Mouse (Mus musculus) right cerebral cortex, postnatal 36 days (tissue): ENCODE measurements around the gene Scap.
"Not testable (repeated sequence)": the region's sequence is repeated elsewhere in the genome, so short reads cannot be mapped to it uniquely, and the experiment has no call there.

ENCODE experiments used
- DNase-seq, 2 experiments: peaks; one replicate each; pipeline ENCODE4 v3.0.0; 2022; ENCODE audit warnings: low spot score in 2 of 2, mixed read lengths in 1 of 2

Scap gene

DNA sequence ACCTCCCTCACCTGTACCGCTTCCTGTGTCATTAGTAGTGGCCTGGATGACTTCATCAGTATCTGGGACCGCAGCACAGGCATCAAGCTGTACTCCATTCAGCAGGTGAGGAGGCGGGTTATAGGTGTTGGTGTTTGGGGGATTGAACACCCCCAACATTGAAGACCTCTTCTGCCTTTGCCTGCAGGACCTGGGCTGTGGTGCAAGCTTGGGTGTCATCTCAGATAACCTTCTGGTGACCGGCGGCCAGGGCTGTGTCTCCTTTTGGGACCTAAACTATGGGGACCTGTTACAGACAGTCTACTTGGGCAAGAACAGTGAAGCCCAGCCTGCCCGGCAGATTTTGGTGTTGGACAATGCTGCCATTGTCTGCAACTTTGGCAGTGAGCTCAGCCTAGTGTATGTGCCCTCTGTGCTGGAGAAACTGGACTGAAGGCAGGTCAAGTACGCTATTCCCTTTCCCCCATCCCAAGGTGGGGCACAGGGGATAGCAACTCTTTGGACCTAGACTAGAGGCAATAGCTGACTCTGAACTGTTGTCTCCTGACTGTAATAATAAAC lies 51.4 kb downstream of the Scap start:
- no peak for DNase-seq

DNA sequence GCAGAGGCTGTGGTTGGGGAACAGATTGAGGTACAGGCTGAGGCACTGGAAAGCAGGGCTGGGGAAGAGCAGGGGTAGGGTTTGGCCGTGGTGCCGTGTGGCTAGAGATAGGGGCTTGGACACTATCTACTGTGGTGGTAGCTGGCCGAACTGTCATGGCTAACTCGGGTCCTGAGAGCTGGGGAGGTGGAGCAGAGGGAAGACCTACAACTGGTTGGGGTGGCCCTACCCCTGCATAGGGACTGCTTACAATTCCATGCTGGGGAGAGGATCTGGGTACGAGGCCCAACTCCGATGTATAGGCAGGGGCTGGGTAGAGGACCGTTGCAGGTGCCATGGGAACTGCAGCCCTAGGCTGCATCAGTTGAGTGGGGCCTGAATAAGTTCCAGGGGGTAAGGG lies 54.9 kb downstream of the Scap start:
- no peak for DNase-seq

DNA sequence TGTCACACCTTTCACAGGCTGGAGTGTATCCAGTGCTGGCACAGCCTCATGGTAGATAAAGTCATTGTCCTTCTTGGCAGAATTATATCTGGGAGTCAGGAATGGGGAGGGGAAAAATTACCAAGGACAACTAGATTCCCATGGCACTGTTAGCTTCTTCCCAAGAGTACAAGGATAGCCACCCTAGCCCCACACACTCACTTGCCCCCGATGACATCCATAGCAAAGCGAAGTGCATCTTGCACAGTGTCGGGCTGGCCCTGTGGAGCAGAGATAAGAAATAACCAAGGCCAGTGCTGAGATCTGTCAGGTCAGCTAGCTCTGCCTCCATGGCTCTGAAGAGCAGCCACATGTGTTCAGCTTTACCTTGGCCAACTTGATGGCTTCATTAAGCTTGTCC lies 57.8 kb downstream of the Scap start:
- DNase-seq, result no peak

DNA sequence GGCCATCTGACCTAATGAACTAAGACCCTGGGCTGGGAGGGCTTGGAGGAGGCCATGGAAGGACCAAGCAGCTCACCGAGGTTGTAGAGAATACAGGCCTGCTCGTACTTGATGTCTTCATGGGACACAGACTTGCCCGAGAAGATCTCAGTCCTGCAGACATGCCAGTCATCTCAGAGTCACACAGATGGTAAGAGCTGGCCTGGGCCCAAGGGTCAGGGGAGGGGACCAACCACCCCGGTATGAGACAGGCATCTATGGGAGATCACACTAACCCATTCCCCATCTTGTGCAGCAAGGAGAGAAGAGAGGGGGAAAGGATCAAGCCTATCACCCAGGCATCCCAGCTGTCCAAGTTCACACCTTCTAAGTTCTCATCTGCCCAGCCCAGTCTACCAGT lies 60.2 kb downstream of the Scap start:
- DNase-seq, result no peak

DNA sequence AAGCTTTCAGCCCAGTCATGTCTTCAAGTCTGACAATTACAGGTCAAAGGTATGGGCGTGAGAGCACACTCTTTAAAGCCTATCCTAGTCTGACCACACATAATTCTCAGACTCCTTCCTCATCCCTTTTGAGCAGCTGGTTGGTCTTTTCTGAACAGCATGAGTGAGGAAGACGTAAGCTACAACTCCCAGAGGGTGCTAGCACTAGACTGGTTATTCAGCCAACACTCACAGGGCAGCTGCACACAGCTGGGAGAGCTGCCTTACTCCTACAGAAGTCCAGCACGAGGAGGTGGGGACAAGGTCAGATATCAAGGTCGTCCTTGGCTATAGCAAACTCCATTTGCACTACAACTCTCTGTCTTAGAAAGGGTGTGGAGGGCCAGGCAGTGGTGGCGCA lies 67.6 kb downstream of the Scap start:
- no peak for DNase-seq

DNA sequence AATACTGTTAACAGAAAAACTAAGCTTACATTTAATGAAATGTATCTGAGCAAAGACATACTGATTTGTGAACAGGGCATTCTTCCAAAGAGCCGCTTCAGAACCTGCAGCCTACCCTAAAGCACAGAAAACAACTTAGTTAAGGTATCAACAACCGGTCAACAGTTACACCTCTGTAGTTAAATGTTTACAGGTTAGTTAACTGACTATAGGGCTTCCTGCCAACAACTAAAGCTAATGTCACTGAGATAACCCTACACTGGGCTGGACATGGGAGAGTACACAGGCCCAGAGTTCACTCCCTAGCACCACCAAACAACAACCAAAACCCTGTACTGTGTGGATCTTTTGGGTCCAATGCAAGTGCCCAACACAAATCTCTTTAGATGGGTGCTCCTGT lies 69.6 kb downstream of the Scap start:
- DNase-seq, result no peak

DNA sequence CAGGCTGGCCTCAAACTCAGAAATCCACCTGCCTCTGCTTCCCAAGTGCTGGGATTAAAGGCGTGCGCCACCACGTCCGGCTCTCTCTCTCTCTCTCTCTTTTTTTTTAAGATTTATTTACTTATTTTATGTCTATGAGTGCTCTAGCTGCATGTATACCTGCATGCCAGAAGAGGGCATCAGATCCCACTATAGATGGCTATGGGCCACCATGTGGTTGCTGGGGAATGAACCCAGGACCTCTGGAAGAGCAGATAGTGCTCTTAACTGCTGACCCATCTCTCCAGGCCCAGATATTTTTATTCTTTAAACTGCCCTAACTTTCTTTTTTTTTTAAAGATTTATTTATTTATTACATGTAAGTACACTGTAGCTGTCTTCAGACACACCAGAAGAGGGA lies 70.2 kb downstream of the Scap start:
- DNase-seq, result not testable (repeated sequence)

DNA sequence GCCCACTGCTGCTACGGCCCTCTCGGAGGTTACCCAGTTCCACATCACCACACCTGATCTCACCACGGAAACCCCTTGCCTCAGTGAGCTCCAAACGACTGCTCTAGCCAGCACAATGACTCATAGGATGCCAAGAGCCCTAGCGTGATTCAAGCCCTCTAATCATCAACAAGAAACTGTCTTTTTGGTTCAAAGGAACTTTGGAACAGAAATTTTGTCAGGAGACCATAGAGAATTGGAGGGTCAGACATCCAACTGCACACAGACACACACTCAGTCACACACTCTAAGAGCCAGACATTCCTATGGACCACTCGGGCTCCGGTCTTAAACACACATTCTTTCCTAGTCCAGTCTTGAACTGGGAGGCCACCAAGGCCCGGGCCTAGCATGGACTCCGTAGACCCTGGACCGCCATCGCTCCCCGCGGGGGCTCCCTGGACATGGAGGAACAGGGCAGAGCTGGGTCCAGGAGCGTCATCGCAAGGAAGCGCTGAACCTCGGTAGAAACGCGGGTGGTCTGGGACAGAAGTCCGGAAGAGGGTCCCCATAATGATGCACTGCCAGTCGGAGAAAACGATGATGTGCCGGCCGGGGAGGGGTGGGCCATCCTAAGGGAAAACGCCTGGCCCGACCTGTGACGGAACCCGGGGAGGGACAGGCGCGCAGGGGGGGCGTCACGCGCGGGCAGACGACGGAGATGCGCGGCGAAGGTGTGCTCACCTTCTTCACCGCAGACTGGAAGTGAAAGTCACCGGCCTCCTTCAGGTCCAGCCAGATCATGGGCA lies 74.4 kb downstream of the Scap start:
- no peak for DNase-seq

DNA sequence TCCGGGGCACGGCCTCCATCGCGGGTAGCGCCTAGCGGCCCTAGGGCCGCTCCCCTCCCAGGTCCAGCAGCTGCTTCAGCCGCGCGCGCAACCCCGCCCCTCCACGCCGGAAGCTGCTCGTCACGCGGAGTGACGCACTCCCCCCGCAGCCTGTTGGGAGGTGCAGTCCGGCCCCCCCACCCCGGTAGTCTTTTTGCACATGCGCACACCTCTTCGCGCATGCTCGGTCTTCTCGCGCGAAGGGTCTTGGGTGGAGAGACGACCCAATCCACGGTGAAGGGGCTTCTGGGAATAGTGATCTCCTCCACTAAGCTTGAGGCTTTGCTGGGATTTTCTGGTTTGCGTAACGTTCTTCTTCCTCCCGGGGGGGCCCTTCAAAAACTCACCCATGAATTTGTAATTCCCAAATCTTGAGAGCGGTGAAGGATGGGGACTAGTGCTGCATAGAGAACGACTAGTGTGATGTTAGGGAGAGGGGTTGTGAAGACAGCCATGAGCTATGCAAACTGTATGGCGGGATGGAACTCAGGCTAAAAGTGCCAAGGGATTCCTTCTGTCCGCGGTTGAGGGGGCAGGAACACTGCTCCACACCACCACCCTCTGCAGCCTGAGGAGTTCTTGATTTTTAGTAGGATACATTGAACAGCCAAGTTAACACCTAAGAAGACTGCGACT lies 75.1 kb downstream of the Scap start, which contains the start of gene Ptpn23:
Gene Ptpn23 (minus strand): TSS at position 115 of the 675 bp plus-strand sequence.
- peak; percentile 89 to 92 for DNase-seq

DNA sequence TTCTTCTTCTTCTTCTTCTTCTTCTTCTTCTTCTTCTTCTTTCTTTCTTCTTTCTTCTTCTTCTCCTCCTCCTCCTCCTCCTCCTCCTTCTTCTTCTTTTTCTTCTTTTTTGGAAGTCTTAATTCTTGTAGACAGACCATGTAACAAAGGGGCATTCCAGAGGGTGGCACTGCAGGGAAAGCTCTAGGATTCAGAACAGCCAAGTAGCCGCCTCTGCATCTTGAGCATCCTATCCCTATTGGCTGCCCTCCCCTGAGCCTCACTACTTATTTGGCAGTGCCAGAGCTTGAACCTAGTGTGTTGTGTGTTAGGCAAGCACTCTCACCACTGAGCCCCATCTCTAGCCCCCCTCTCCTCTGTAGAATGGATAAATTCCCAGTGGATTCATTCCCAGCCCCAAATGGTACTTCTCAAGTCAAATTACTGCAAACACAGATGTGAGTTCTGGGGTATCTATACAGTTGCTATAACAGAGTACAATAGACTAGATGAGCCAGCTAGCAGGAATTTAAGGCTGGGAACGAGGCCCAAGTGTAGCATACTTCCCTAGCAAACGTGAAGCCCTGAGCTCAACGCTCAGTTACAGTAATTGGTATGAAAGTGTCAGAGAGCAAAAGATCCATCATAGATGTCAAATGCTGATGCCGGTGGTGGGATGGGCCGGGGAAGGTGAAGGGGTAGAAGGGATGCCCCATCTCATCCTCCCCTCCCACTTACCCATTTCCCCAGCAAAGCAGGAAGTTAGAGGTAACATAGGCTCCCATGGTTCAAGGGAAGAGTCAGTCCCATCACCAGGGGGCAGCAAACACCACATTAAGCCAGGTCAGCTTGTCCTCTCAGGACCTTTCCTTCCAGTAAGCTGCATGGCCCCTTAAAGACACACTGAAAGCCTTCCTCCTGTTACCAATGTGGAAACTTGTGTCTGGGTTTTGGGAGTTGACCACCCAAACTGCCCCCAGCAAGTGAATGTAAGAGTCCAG lies 78.1 kb downstream of the Scap start:
- DNase-seq, result peak; percentile 37 to 41

DNA sequence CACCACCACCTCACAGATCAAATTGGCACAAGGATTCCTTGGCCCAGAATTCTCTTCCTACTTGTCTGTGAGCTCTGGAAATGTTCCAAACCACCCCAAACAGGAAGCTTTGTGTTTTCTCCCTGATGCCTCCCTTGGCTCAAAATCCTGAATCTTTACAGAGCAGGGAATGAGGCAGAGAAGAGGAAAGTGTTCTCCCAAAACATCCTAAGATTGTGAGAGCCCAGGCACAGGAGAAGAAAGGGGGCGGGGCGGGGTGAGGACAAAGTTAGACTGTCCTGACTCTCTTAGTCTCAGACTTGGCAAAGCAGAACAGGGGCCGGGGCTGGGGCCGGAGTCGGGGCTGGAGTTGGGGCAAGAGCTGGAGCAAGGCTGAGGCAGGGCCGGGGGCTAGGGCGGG lies 79.8 kb downstream of the Scap start:
- no peak for DNase-seq

DNA sequence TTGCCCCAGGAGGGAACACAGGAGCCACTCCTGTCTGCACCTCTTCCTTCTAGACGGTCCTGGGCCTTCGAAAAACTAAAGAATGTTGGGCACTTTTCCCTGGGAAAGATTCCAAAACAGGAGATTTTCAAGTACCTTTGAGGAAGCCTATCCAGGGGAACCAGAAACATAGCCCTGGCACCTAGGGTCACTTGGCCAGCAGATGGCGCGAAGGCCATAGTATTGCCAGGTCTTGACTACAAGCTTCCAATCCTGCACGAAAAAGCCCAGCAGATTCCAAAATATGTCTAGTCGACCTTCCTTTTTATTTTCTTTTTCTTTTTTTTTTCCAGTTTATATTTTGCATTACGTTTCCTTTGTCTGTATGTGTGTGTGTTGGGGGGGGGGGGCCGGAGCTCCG lies 80.7 kb downstream of the Scap start:
- DNase-seq, result no peak

DNA sequence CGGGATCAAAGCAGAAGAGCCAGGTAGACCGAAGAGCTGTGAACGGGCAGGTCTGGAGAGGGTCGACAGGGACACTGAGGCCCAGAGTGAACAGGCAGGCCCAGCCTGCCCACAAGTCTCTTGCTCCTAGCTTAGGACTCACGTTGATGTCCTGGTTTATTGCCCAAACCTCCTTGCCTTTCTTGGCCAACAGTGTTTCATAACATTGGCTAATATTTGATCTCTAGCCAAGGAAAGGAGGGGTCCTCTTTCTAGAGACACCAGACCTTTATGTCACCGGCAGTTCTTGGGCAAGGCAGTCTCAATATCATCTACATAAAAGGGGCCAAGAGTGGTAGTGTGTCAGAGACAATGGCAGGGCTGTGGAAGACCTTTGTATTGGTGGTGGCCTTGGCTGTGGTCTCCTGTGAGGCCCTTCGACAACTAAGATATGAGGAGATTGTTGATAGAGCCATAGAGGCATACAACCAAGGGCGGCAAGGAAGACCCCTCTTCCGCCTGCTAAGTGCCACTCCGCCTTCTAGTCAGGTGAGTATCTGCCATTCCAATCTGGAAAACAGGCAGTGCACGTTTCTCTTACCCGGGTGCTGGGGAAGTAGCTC lies 86.5 kb downstream of the Scap start, which contains the start of gene Ngp:
Gene Ngp (plus strand): TSS at position 237 of the 602 bp plus-strand sequence.
- no peak for DNase-seq

DNA sequence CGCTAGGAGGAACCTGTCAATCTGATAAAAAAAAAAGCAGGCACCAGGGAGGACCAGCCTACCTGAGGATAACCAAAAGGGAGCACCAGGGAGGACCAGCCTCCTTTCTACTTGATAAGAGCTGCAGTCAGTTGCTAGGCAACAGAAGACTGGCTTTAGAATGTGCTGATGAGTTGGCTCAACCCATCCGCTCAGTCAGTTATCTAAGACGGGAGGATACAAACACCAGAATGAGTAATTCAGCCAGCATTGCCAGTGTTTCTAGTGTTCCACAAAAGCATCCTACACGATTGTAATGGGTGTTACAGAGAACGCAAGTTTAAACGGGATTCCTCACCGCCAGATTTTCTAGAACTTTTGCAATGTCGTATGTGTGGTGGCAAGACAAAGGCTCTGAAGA lies 98.2 kb downstream of the Scap start:
- peak; percentile 29 to 55 for DNase-seq

DNA sequence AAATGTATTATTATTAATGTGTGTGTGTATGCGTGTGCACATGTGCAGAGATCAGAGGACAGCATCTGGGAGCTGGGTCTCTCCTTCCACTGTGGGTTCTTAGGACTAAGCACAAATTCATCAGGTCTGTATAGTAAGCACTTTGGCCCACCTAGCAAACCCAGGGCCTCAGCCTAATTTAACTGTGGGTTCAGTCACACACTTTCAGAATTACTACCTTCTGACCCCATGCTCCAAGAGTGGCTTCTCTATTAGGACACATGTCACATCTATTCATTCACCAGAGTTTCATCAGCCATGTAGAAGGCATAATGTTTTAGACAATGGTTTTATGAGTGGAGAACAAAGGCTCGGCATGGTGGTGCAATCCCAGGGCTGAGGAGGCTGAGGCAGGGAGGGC lies 100.0 kb downstream of the Scap start:
- DNase-seq, result no peak
